Mouse (Mus musculus) embryo, embryonic 10.5 days (tissue): ENCODE data around the gene Asic2.
A peak's percentile ranks its signal among the peaks of the same experiment; 100 is the strongest.

Experiments used
- DNase-seq: peaks from one replicate; pipeline ENCODE4 v3.0.0-alpha.2; 2015; ENCODE audit warnings: low spot score

Asic2 gene

DNA sequence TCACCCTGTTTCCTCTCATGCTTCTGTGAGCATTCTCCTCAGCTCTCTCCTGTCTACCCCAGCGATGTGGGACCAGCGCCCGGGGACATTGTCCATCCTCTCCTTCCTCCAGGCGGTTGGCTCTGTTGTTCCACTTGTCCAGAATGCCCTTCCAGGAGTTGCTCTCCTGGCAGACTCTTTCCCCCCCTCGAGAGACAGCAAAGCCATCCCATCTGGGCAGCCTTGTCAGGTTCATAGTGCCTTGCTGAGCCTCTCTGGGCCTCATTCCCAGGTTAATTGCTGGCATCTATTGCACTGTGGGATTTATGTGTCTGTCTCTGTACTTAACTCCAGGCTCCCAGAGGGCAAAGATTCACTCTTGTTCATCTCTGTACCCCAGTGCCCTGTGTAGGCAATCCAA, 972.6 kb downstream of the Asic2 start:
- no peak for DNase-seq

GRCm38 (mm10) chr11:80983530-80983929, 984.7 kb downstream of the Asic2 start:
- no peak for DNase-seq

GRCm38 (mm10) chr11:80976239-80976855, 991.9 kb downstream of the Asic2 start:
- peak; percentile 10 for DNase-seq

GRCm38 (mm10) chr11:80974616-80975015, 993.6 kb downstream of the Asic2 start:
- DNase-seq: no peak

DNA sequence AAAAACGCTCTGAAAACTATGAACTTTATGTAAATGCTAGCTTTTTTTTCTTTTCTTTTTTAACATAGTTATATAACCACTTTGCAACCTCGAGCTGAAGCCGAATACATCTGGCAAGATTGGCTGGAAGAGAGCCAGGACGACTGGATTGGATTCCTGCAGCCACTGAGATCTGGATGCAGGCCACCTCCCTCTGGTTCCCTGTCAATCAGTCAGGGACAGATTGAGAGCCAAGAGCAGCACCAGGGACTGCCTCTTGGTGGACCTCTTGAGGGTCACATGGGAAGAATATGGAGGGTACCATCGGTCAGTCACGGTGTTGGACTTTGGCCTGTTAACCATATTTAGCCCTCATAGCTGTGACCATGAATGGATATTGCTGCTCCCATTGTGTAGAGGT, 994.3 kb downstream of the Asic2 start:
- no peak for DNase-seq

DNA sequence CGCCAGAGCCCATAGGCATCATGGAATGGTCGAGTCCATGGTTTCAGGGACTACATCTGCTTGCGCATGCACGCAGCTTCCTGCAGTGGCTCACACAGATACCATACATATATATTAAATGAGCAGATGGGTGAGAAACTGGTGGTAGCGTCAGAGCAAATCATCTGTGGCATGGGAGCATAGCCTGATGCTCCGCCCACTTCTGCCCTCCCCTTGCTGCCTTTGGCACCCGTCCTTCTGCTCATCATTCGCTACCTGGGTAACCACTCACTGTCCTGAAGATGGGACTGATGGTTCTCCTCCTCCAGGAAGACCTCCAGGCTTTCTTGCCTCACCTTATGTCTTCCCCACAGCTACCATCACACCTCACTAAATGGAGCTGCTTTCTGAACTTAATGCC, 995.0 kb downstream of the Asic2 start:
- DNase-seq: no peak

DNA sequence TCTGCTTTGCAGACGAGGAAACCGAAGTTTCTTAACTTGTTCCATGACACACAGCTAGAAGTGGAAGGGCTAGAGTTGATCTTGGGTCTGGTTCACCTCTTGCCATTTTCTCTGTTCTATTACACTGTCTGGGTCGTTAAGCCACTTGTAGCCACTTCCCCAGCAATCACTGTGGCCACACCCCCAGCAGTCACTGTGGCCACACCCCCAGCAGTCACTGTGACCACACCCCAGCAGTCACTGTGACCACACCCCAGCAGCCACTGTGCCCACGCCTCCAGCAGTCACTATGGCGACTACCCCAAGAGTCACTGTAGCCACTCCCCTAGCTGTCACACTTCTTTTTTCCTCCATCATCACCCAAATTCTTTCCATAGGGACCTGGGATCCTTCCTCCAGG, 1000.7 kb downstream of the Asic2 start:
- no peak for DNase-seq

GRCm38 (mm10) chr11:80966040-80966439, 1002.2 kb downstream of the Asic2 start:
- DNase-seq: no peak

- DNase-seq: no peak
Observed at GRCm38 (mm10) chr11:80961326-80961725, 1006.9 kb downstream of the Asic2 start.

- no peak for DNase-seq
Observed at GRCm38 (mm10) chr11:80958086-80958671, 1010.1 kb downstream of the Asic2 start.

DNA sequence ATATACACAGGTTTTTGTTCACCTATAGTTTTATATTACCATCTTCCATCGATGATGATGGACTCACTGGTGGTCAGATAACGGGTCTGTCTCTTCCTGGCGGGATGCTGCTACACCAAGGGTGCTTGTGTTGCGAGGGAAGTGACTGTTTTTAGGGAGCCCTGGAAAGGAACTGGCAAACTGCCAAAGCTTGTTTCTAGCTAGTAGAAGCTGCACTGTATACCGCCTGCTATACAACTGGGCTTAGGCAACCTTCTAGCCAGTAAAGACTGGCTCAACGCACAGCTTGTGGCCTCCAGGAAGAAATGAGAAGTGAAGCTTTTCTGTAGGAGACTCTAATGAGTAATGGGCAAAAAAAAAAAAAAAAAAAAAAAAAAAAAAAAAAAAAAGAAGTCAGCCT, 1012.3 kb downstream of the Asic2 start:
- no peak for DNase-seq

- no peak for DNase-seq
Observed at GRCm38 (mm10) chr11:80954147-80954546, 1014.1 kb downstream of the Asic2 start.

DNA sequence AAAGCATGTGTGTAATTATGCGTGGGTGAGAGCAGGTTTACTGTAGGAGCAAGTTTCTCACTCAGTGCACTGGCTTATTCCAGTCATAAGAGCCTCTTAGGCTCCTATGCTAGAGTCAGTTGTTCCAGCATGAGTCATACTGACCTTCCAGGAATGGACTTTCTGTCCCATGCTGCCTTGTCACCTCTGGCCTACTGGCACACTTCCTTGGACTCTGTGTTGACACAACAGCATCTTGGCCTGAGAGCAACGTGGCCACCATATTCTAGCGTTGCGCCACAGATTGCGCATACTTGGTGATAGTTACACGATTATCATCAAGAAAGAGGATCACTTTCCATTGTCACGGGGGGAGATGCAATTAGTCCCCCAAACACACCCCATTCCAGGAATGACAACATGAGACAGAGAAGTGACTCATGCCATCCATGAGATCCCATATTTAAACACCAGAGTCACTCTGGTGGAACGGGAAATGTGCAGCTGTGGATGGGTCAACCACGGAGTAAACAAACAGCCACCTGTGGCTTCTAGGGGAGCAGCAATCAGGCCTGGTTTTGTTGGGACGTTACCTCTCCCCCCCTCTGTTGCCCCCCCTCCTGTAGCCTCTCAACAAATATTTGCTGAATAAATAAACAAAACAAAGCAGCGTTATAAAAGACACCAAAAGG, 1019.1 kb downstream of the Asic2 start:
- DNase-seq: no peak

- DNase-seq: peak; percentile 10
Observed at GRCm38 (mm10) chr11:80948103-80948502, 1020.2 kb downstream of the Asic2 start.

DNA sequence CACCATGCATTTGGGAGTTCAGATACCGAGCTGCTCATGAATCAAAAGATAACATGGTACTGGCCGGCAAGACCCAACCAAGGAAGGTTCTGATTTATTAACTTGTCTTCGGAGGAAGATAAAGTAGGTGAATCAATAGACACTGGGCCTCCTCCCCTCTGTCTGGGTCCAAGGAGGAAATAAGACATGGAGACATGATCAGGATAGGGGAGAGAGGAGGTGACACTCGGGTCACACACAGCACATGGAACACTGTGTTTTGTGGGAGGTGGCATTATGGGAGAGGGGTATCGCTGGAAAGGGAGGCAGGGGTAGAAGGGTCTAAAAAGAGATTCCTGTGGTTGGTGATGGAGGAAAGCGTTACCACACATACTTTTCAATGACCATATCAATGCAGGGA, 1022.1 kb downstream of the Asic2 start:
- no peak for DNase-seq

- no peak for DNase-seq
Observed at GRCm38 (mm10) chr11:80923286-80923951, 1044.8 kb downstream of the Asic2 start.

DNA sequence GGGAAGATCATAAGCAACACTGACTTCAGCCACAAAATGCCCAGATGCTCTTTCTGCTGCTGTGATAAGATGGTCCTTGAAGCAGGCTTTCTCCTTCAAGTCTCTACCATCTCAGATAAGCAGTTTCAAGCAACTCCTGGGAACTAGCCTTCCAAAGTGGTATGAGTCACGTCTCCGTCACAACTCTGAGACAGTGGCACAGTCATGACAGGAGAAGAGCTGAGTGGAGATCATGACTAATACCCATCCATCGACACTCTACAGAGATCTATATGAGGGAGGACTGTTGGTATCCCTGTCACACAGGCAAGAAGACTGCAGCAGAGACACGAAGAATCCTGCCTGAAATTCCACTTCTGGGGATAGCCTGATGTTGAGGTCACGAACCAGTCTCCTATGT, 1049.9 kb downstream of the Asic2 start:
- no peak for DNase-seq

DNA sequence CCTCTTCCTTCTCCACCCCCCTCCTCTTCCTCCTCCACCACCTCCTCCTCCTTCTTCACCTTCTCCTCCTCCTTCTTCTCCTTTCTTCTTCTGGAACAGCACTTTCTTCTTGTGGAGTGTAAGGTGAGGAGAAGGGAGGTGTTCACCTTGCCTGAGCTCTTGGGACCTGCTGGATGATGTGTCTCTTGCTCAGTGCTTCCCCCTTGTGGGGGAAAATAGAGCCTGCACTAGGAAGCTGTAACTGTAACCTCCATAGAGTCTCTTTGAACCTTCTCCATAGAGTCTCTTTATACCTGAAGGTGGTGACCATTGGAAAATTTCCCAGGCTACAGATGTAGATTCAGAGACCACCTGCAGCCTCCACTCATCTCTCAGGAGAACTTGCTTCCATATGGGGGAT, 1050.6 kb downstream of the Asic2 start:
- peak; percentile 8 for DNase-seq

GRCm38 (mm10) chr11:80913408-80914024, 1054.7 kb downstream of the Asic2 start:
- DNase-seq: no peak

DNA sequence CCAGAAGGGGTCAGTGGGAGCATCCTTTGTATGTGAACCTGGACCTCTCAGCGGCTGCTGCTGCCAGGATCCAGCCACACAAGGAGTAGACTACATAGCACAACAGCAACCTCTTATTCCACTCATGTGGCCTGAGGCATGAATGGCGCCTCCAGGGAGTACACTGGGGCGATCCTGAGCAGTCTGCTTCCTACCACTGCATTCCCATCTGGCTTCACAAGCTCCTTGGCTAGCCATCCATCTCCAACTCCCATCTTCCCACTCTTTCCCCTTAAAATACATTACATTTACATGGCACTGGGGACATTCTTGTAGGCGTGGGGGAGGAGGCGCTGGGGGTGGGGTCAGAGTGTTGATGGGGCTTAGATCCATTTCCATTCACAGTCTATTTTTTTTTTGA, 1055.5 kb downstream of the Asic2 start:
- no peak for DNase-seq

GRCm38 (mm10) chr11:80907820-80908219, 1060.4 kb downstream of the Asic2 start:
- DNase-seq: no peak

GRCm38 (mm10) chr11:80906456-80906855, 1061.8 kb downstream of the Asic2 start:
- DNase-seq: peak; percentile 84

DNA sequence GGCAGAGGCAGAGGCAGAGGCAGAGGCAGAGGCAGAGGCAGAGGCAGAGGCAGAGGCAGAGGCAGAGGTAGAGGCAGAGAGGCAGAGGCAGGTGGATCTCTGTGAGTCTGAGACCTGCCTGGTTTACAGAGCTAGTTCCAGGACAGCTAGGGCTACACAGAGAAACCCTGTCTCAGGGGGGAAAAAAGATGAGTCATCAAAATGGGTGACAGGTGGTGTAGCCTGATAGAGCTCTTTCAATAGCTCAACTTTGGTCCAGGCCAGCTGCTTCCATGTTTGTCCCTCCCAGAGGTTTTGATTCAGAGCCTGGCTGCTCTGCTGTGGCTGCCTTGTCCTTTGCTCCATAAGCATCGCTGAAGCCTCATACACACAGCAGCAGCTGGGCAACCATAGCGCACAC, 1063.7 kb downstream of the Asic2 start:
- DNase-seq: no peak
